Mouse (Mus musculus) lung, postnatal 0 days (tissue): ENCODE results near the gene Ddx31.

ENCODE experiments used
- CTCF ChIP-seq: IDR thresholded peaks from 2 replicates; pipeline ENCODE4 v1.5.1; 2016; ENCODE audit warnings: antibody characterized with exemption, mild to moderate bottlenecking
- EP300 ChIP-seq: IDR thresholded peaks from 2 replicates; pipeline ENCODE4 v1.6.1; 2016; ENCODE audit warnings: antibody characterized with exemption, mild to moderate bottlenecking, control low read depth

DNA sequence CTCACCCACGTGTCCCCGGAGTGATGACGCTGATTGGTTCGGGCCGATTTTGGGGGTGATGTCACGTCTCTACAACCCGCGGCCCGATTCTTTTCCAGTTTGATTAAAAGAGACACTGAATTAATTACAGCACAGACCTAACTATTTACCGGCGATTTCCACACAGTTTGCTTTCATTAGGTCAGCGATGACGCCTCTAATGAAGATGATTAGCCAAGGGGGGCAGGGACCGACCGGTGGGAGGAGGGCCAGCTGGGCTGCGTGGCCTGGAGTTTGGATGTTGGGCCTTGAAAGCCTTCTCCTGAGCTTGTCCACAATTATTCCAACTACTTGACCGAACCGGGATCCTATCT lies 76.3 kb downstream of the Ddx31 start, which contains the start of gene Barhl1:
- TF ChIP-seq CTCF = no peak
- TF ChIP-seq EP300 = no peak
